Mouse (Mus musculus) monocyte, adult 5-6 weeks (primary cell): Measurements from ENCODE around the gene Higd1b. TPM values are rescaled to one million over a fixed set of nuclear protein-coding genes. Genes with fewer than 3 reads are reported as not detected.

Source experiments
- ATAC-seq: fragments of 153-309, 156-312 bp; replicated peaks from 2 replicates; pipeline ENCODE4 v1.8.0; 2017; ENCODE audit warnings: mild to moderate bottlenecking; ENCODE audit not compliant: low TSS enrichment, insufficient number of reproducible peaks, severe bottlenecking, poor library complexity, low FRiP score
- total RNA-seq: library from RNA; stranded (forward); fragments of 200-1000, 200-491, 200-594 nt; gene quantifications from 3 replicates; pipeline ENCODE4 v1.2.3, GENCODE M21; 2017

Higd1b gene
- not detected in 3 replicates for total RNA-seq

GRCm38 (mm10) chr11:102835549-102835948 is at the start of gene Higd1b:
TSS of gene Higd1b (plus strand) at chr11:102835849.
- no peak for ATAC-seq

DNA sequence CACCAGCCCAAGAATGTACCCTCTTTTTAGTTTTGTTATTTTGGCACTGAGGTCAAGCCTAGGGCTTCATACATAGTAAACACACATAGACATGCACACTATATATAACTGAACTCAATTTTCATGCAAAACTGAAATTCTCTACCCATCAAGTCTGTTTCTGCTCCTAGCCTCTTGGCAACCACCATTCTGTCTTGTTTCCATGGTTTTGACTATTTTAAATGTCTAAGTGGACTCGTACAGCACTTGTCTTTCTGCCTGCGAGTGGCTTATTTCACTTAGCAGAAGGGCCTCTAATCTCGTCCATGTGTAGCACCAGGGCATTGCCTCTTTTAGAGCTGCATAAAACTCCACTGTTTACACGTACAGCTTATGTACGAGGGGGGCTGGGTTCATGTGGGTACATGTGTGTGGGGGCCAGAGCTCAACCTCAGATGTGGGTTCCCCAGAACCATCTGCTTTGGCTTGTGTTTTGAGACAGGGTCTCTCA is 47.9 kb upstream of the Higd1b start:
- no peak for ATAC-seq

DNA sequence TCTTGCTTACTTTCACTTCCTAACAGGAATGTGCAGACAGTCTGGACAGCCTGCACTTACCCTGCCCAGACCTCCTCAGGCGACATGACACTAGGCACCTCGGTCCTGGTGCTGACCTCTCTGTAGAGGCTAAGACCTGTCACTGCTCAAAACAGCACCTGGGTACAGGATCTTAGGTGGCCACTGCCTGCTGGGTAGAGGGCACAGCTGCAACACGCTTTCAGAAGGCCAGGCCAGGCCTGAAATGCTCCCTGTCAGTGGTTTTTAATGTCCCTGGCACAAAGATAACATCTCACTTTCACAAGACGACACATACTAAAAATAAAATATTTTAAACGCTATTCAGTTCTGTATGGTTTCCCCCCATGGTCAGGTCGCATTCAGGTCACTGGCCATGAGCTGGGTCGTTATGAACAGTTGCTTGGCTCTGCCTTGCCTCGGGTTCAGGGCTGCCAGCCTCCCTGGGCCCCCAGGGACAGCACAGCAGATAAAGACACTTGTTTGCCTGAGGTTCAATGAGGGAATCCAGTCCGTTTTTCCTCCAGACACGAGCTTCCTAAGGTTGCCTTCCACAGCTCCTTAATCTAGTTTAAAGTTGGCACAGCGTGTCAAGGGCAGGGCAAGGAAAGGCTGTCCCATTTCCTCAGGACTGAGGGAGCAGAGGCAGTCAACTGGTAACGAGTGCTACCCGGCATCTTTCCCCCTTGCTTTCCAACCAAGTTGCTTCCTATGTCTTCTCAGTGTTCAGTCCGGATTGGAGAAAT is 43.8 kb upstream of the Higd1b start:
- no peak for ATAC-seq

DNA sequence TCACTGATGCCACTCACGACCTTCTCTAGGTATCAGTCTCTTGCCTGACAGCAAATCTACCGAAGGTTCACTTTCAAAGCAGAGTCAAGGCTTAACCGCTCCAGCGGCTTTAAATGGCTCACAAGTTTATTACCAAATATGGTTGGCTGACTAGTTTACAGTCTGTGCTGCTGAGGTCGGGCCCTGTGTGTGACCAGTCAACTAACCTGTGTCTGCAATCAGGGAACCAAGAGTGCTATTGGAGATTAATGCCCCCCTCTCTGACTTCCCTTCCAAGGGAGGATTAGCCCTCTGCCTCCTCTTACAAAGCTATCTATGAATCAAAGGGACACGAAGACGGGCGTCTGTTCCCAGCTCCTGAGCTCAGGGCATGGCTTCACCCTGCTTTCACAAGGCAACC is 41.5 kb upstream of the Higd1b start:
- no peak for ATAC-seq

- no peak for ATAC-seq
Measured at GRCm38 (mm10) chr11:102803453-102803852, 32.2 kb upstream of the Higd1b start.

- no peak for ATAC-seq
Measured at GRCm38 (mm10) chr11:102808246-102808645, 27.4 kb upstream of the Higd1b start.

DNA sequence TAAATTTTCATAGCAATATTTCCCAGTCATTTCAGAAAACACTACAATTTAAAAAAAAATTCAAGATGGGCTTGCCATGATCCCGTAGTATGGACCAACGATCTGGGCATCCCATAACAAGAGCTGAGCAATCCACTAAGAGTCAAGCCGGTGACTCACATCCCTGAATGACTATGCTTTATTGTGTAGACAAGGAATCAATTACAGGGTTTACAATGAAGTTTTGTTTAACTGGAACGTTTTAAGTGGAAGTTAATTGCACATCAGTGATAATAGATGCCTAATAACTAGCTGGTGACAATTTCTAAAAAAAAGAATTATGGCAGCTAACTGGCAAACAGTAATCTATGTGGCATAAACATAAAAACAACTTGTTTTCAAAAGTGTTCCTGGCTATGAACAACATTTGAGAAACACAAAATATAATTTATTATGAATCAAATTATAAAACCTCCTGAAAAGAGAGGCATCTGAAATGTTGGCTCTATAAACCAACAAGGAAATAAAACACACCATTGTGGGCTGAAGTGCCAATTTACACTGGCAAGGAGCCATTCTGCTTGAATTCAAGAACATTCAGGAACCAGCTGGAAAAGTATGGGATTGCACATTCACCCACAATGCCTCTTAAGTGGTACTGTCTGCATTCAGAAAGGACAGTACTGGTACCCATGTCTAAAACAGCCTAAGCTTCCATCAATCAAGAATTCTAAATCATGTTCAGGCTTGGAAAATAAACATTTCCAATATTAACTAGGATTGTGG is 24.7 kb upstream of the Higd1b start:
- ATAC-seq = no peak

- ATAC-seq = no peak
Measured at GRCm38 (mm10) chr11:102814881-102815280, 20.8 kb upstream of the Higd1b start.

- ATAC-seq = no peak
Measured at GRCm38 (mm10) chr11:102818121-102819020, 17.3 kb upstream of the Higd1b start.

- no peak for ATAC-seq
Measured at GRCm38 (mm10) chr11:102819021-102819782, 16.4 kb upstream of the Higd1b start, which contains the start of gene Gjc1. TSS of gene Gjc1 (minus strand) at chr11:102819700.

- ATAC-seq = no peak
Measured at GRCm38 (mm10) chr11:102819783-102820385, 15.8 kb upstream of the Higd1b start.

GRCm38 (mm10) chr11:102820432-102820831 is 15.2 kb upstream of the Higd1b start:
- no peak for ATAC-seq

DNA sequence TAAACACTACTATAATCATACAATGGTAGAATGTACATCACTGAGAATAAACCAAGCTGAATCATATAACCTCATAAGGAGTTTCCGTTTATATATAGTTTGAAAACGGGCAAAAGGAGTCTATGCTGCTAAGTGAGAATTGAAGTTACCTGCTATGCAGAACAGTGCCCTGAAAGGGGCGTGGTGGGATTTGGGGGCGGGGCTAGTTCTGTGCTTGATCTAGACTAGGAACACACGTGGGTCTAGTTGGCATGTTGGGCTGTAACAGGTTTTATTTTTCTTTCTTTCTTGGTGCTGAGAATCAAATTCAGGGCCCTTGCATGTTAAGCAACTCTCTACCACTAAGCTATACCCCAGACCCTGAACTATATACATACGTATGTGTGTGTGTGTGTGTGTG is 14.4 kb upstream of the Higd1b start:
- ATAC-seq = no peak

GRCm38 (mm10) chr11:102826476-102826875 is 9.2 kb upstream of the Higd1b start:
- ATAC-seq = no peak

DNA sequence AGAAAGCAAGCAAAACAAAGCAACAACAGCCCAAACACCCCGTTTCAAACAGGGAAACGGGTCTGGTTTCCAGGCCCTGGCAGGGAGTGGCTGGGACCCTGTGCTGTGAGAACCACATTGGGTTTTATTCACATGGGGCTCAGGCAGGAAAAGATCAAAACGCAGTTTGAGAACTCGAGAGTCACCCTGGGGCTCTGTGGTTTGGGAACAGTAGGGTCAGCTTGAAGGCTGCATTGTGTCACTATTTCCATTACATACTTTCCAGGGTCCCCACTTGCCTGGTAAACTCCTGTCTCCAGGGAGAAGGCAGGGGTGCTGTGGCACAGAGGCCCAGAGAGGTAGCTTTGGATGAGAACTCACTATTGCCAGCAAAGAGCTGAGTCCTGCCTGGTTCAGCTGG is 8.6 kb upstream of the Higd1b start:
- ATAC-seq = no peak

DNA sequence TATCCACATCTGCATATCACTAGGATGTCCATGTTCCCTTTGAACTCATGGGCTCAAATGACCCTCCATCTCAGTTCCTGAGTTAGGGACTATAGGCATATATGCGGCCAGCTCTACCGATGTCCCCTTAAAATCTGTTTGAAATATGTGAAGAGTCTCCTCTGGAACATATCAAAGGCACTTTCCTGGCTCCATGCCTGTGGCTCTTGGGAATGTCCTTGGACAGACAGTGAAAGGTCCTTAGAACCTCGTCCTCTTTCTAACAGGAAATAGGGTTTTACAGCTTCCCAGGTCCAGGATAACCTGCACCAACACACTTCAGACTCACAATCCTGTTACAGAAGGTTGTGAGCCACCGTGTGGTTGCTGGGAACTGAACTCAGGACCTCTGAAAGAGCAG is 5.4 kb upstream of the Higd1b start:
- ATAC-seq = no peak

- no peak for ATAC-seq
Measured at GRCm38 (mm10) chr11:102832700-102833297, 2.9 kb upstream of the Higd1b start.

- ATAC-seq = no peak
Measured at GRCm38 (mm10) chr11:102834219-102834618, 1.4 kb upstream of the Higd1b start.
